Mouse (Mus musculus) midbrain, embryonic 10.5 days (tissue): Measurements from ENCODE around the gene Man1a2. TPM values are rescaled to one million over a fixed set of nuclear protein-coding genes. Genes with fewer than 3 reads are reported as not detected.

Experiments used
- DNase-seq: peaks from one replicate; pipeline ENCODE4 v3.0.0-alpha.2; 2017; ENCODE audit warnings: low spot score
- H3K27ac ChIP-seq: fragments of 300-500 bp; sonication (generic); replicated peaks from 2 replicates; pipeline ENCODE4 v1.5.1; 2016; ENCODE audit warnings: mild to moderate bottlenecking
- H3K27me3 ChIP-seq: fragments of 300-500 bp; sonication (generic); 2 replicates; pipeline ENCODE4 v1.6.1; 2016; ENCODE audit warnings: low read depth, mild to moderate bottlenecking; ENCODE audit not compliant: poor library complexity, severe bottlenecking
- H3K36me3 ChIP-seq: fragments of 300-500 bp; sonication (generic); 2 replicates; pipeline ENCODE4 v1.6.1; 2016; ENCODE audit warnings: mild to moderate bottlenecking, moderate library complexity
- H3K4me1 ChIP-seq: fragments of 300-500 bp; sonication (generic); 2 replicates; pipeline ENCODE4 v1.6.1; 2016
- H3K4me3 ChIP-seq: fragments of 300-500 bp; sonication (generic); 2 replicates; pipeline ENCODE4 v1.5.1; 2016; ENCODE audit warnings: mild to moderate bottlenecking, moderate library complexity
- H3K9me3 ChIP-seq: fragments of 300-500 bp; sonication (generic); replicated peaks from 2 replicates; pipeline ENCODE4 v1.6.1; 2016; ENCODE audit warnings: mild to moderate bottlenecking
- WGBS: fragments of 180-500 bp; shearing (Covaris S2); methylation state at CpG from one replicate; pipeline ENCODE4 v1.1.7; 2016; 5-methylcytosine and 5-hydroxymethylcytosine counted together
- polyA plus RNA-seq: library from polyadenylated mRNA; unstranded; fragments of >200 nt; fragmentation: Nextera tagmentation; extraction: Ambion mirVana; gene quantifications from 2 replicates; pipeline ENCODE4 v1.2.1, GENCODE M21; 2016

Gene Man1a2
- polyA plus RNA-seq, 1 experiment from 2014 or later = 41.1 TPM

- Histone ChIP-seq H3K27ac (no peak overlapping the region), H3K9me3 (no peaks in the 10 kb centered on the region), H3K27me3 (no peaks in the 10 kb centered on the region), H3K4me3 (no peak overlapping the region), H3K36me3 (no peaks in the 10 kb centered on the region), H3K4me1 (no peaks in the 10 kb centered on the region)
- WGBS = 88% methylated on average over 10 of the region's 10 CpGs
- DNase-seq = no peak
Measured at GRCm38 (mm10) chr3:100547162-100547912, 138.0 kb downstream of the Man1a2 start.

DNA sequence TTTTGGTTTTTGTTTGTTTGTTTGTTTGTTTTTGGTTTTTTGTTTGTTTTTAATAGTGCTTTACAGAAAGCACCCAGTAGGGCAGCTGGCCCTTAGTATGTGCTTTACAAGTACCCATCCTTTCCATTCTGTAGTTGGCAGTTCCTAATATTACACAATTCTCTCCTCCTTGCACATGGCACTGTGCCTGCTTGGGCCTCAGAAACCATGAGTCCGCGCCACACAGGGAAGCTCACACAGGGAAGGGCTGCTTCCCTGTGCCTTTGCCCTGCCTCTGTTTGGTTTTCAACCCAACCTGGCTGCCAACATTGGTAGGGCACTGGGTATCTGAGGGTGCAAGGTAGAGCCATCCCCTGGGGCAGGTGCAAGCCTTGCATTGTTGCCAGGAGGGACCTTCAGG lies 148.6 kb downstream of the Man1a2 start:
- Histone ChIP-seq H3K27me3 (no peaks in the 10 kb centered on the region), H3K4me3 (no peak overlapping the region), H3K36me3 (no peaks in the 10 kb centered on the region), H3K4me1 (peaks cover 12% of the 10 kb centered on the region; the same call in 1 of the 2 replicates), H3K27ac (no peak overlapping the region), H3K9me3 (no peaks in the 10 kb centered on the region)
- WGBS = 98% methylated on average over 2 of the region's 2 CpGs
- DNase-seq = no peak

- peaks cover 12% of the 10 kb centered on the region; the same call in 1 of the 2 replicates for H3K4me1 ChIP-seq
- 76% methylated on average over 4 of the region's 4 CpGs for WGBS
- H3K36me3 ChIP-seq = no peaks in the 10 kb centered on the region
- H3K9me3 ChIP-seq = no peaks in the 10 kb centered on the region
- H3K27me3 ChIP-seq = no peaks in the 10 kb centered on the region
- H3K4me3 ChIP-seq = no peak overlapping the region
- DNase-seq = no peak
- no peak overlapping the region for H3K27ac ChIP-seq
Measured at GRCm38 (mm10) chr3:100535902-100536301, 149.4 kb downstream of the Man1a2 start.

DNA sequence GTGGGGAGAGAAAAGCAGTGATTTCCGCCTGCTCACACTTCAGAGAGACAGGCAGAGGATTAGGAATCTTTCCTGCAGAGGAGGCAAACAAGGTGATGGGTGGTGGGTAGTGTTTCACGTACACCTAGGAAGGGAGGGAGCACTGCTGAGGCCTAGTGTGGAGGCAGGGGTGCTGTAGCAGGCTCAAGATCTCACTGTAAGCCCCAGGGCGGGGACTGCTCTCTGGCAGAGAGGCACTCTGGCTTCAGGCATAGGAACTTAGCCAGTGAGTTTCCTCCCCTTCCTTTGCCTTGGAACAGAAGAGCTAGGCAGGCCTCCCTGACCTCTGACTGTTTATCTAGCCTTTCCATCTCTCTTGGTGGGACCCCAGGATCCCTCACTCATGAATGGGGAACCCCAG lies 150.0 kb downstream of the Man1a2 start:
- Histone ChIP-seq H3K36me3 (no peaks in the 10 kb centered on the region), H3K4me3 (no peak overlapping the region), H3K27me3 (no peaks in the 10 kb centered on the region), H3K27ac (0 out of 2 replicates have a peak overlapping the region, but pooled peaks have one; percentile 39), H3K9me3 (no peaks in the 10 kb centered on the region), H3K4me1 (peaks cover 12% of the 10 kb centered on the region; the same call in 1 of the 2 replicates)
- DNase-seq = no peak
- 52% methylated on average over 3 of the region's 3 CpGs for WGBS

GRCm38 (mm10) chr3:100534394-100534793 lies 150.9 kb downstream of the Man1a2 start:
- H3K9me3 ChIP-seq = no peaks in the 10 kb centered on the region
- H3K36me3 ChIP-seq = no peaks in the 10 kb centered on the region
- no peak for DNase-seq
- H3K4me1 ChIP-seq = peaks cover 12% of the 10 kb centered on the region; the same call in 1 of the 2 replicates
- no peak overlapping the region for H3K4me3 ChIP-seq
- H3K27ac ChIP-seq = no peak overlapping the region
- H3K27me3 ChIP-seq = no peaks in the 10 kb centered on the region
- WGBS = 78% methylated on average over 3 of the region's 3 CpGs

GRCm38 (mm10) chr3:100533429-100533828 lies 151.9 kb downstream of the Man1a2 start:
- no peaks in the 10 kb centered on the region for H3K27me3 ChIP-seq
- H3K9me3 ChIP-seq = no peaks in the 10 kb centered on the region
- no peak overlapping the region for H3K4me3 ChIP-seq
- peaks cover 12% of the 10 kb centered on the region; the same call in 1 of the 2 replicates for H3K4me1 ChIP-seq
- no peak overlapping the region for H3K27ac ChIP-seq
- DNase-seq = no peak
- no peaks in the 10 kb centered on the region for H3K36me3 ChIP-seq

GRCm38 (mm10) chr3:100530919-100531318 lies 154.4 kb downstream of the Man1a2 start:
- Histone ChIP-seq H3K36me3 (no peaks in the 10 kb centered on the region), H3K27ac (no peak overlapping the region), H3K9me3 (no peaks in the 10 kb centered on the region), H3K4me3 (no peak overlapping the region), H3K27me3 (no peaks in the 10 kb centered on the region), H3K4me1 (peaks cover 14% of the 10 kb centered on the region; the same call in 1 of the 2 replicates)
- WGBS = 93% methylated on average over 5 of the region's 5 CpGs
- DNase-seq = no peak

DNA sequence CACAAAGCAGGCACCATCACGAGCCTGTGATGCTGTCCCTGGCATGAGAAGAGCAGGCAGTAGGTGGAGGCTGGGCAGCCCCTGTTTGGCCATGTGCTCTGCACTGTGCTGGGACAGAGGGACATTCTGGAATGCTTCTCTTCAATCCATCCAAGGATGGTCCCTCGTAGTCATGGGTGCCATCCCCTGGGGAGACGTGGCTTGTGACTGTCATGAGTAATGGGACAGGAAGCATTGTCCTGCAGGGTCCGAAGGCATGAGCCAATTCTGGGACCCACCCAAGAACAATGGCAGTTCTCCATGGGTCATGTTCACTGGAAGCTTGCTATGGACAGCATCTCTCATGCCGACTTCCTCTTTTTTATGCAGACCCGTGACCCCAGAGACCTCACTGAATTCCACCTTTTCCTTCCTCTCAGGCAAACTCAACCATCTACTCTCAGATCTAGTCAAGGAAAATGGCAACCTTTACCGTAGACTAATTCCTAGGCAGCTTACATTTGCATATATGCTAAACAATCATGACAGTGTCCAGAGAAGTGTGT lies 155.0 kb downstream of the Man1a2 start:
- no peak for DNase-seq
- no peaks in the 10 kb centered on the region for H3K27me3 ChIP-seq
- no peak overlapping the region for H3K4me3 ChIP-seq
- H3K9me3 ChIP-seq = no peaks in the 10 kb centered on the region
- 90% methylated on average over 7 of the region's 7 CpGs for WGBS
- no peak overlapping the region for H3K27ac ChIP-seq
- no peaks in the 10 kb centered on the region for H3K36me3 ChIP-seq
- H3K4me1 ChIP-seq = peaks cover 14% of the 10 kb centered on the region; the same call in 1 of the 2 replicates

DNA sequence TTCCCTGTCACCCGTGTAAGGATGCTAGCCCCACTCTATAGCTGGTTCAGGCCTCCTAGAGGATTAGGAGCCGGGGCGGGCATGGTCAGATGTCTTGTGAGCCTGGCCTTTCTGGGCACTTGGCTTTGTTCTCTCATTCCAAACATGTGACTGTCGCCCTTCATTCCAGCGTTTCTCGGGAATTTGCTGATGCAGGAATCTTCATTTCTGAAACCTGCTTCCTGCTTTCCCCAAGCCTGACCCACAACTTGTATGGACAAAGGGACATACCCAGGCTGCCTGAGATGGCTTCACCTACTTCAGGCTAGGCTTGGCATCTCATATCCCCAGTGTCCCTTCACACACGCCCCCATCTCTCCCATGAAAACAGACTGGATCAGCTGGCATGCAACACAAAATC lies 162.6 kb downstream of the Man1a2 start:
- Histone ChIP-seq H3K4me1 (0 out of 2 replicates have a peak, but pooled peaks cover 3% of the 10 kb centered on the region), H3K36me3 (no peaks in the 10 kb centered on the region), H3K27me3 (no peaks in the 10 kb centered on the region), H3K27ac (no peak overlapping the region), H3K9me3 (no peaks in the 10 kb centered on the region), H3K4me3 (no peak overlapping the region)
- WGBS = 77% methylated on average over 7 of the region's 7 CpGs
- no peak for DNase-seq

DNA sequence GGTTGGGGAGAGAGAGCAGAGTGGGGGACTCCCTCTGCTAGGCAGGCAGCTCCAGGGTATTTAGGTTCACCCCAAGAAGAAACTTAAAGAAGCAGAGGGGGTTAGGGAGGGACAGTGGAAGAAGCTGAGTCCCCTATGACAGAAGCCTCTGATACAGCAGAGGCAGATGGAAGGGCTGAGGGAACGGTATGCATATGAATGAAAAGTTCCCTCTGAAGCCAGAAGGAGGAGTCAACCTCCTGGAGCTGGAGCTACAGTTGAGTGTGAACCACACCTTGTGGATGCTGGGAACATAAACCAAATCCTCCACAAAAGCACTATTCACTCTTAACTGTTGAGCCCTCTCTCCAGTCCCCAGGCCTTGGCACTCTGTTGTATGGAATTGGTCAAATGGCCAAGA lies 163.7 kb downstream of the Man1a2 start:
- DNase-seq = no peak
- WGBS = 50% methylated on average over 1 of the region's 1 CpGs
- Histone ChIP-seq H3K27me3 (no peaks in the 10 kb centered on the region), H3K4me1 (0 out of 2 replicates have a peak, but pooled peaks cover 3% of the 10 kb centered on the region), H3K36me3 (no peaks in the 10 kb centered on the region), H3K27ac (no peak overlapping the region), H3K4me3 (no peak overlapping the region), H3K9me3 (no peaks in the 10 kb centered on the region)

DNA sequence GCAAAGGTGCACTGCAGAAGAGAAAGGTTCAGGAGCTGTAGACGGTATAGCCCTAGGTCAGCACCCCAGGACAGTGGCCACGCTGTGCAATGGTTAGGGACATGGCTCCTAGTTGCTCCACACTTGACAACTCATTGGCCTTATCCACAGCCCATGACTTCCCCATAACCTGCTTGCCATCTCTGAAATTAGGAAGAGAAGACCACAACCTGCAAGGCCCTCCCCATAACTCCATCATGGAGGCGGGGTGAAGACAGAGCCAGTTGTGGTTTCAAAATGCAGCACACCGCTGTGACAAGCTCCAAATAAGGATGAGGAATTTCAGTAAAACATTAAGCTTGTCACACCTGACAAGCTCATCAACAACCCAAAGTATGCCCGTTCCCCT lies 169.6 kb downstream of the Man1a2 start:
- no peaks in the 10 kb centered on the region for H3K27me3 ChIP-seq
- WGBS = 88% methylated on average over 5 of the region's 5 CpGs
- no peaks in the 10 kb centered on the region for H3K36me3 ChIP-seq
- DNase-seq = no peak
- no peak overlapping the region for H3K4me3 ChIP-seq
- H3K27ac ChIP-seq = no peak overlapping the region
- no peaks in the 10 kb centered on the region for H3K9me3 ChIP-seq
- no peaks in the 10 kb centered on the region for H3K4me1 ChIP-seq

GRCm38 (mm10) chr3:100515093-100515753 lies 170.1 kb downstream of the Man1a2 start:
- no peaks in the 10 kb centered on the region for H3K9me3 ChIP-seq
- no peak overlapping the region for H3K27ac ChIP-seq
- no peaks in the 10 kb centered on the region for H3K36me3 ChIP-seq
- no peak for DNase-seq
- no peaks in the 10 kb centered on the region for H3K4me1 ChIP-seq
- no peaks in the 10 kb centered on the region for H3K27me3 ChIP-seq
- no peak overlapping the region for H3K4me3 ChIP-seq
- 72% methylated on average over 8 of the region's 8 CpGs for WGBS
